Mouse (Mus musculus) heart, postnatal 10 days (tissue): ENCODE data around the gene Unk. TPM values are rescaled to one million over a fixed set of nuclear protein-coding genes. Genes with fewer than 3 reads are reported as not detected.

Experiments
- DNase-seq, 2 experiments: peaks; one replicate each; pipeline ENCODE4 v3.0.0; 2021
- intact Hi-C: fragments of 180-260 bp; cut with DNase I; formaldehyde crosslinking; loops from one replicate; pipeline ENCODE4 v1.15.1; 2025
- total RNA-seq, 2 experiments: library from RNA; stranded (reverse); gene quantifications; 2 replicates each; pipeline ENCODE4 v1.2.3; 2021

Unk gene
- total RNA-seq, 2 experiments from 2014 or later: 16.3 to 17.0 TPM

GRCm38 (mm10) chr11:116104006-116104646, 74.0 kb downstream of the Unk start:
- intact Hi-C loops: no loop called here
- DNase-seq: peak; percentile 83 to 86

GRCm38 (mm10) chr11:116105065-116105464, 74.9 kb downstream of the Unk start:
- no peak for DNase-seq
- intact Hi-C loops: no loop called here

- DNase-seq: no peak
- intact Hi-C loops: no loop called here
Measured at GRCm38 (mm10) chr11:116106154-116106962, 76.2 kb downstream of the Unk start.

GRCm38 (mm10) chr11:116106963-116107776, 77.0 kb downstream of the Unk start:
- DNase-seq: peak; percentile 36 to 48
- intact Hi-C loops: no loop called here

GRCm38 (mm10) chr11:116107777-116108285, 77.7 kb downstream of the Unk start:
- intact Hi-C loops: no loop called here
- no peak for DNase-seq

GRCm38 (mm10) chr11:116108464-116109137, 78.5 kb downstream of the Unk start:
- peak; percentile 85 to 87 for DNase-seq
- intact Hi-C loops: no loop called here

- intact Hi-C loops: loop anchor here (1.0 to 2.0 kb wide), 2 partner anchors 21 to 22 kb away; partner anchors contain the start of gene Trim65
- DNase-seq: peak; percentile 54 to 58
Measured at GRCm38 (mm10) chr11:116109441-116110081, 79.4 kb downstream of the Unk start.

- peak; percentile 89 to 91 for DNase-seq
- intact Hi-C loops: loop anchor here (1.0 to 2.0 kb wide), 2 partner anchors 21 to 23 kb away; partner anchors contain the start of gene Trim65
Measured at GRCm38 (mm10) chr11:116110131-116110530, 80.0 kb downstream of the Unk start.

GRCm38 (mm10) chr11:116110540-116110939, 80.4 kb downstream of the Unk start:
- intact Hi-C loops: loop anchor here (1.0 to 2.0 kb wide), 2 partner anchors 20 to 23 kb away; partner anchors contain the start of gene Trim65
- no peak for DNase-seq

Other genes with a start within 250 kb of the Unk start
- gene Caskin2, start 216.7 kb upstream of the Unk start, total RNA-seq: 10 to 100 TPM; 59.4 to 60.9 TPM
- gene Tsen54, start 215.6 kb upstream of the Unk start, total RNA-seq: 10 to 100 TPM; 10.5 to 15.0 TPM
- gene Llgl2, start 206.3 kb upstream of the Unk start, total RNA-seq: 10 to 100 TPM; 17.9 to 18.2 TPM
- gene Myo15b, start 171.9 kb upstream of the Unk start, total RNA-seq: under 1 TPM; 0.17 to 0.22 TPM
- 10 to 100 TPM; 28.7 to 43.3 TPM for gene Smim5, start 130.4 kb upstream of the Unk start, total RNA-seq
- gene Smim6, start 118.3 kb upstream of the Unk start, total RNA-seq: under 1 TPM; 0.37 to 0.45 TPM
- 10 to 100 TPM; 26.6 to 26.7 TPM for gene Sap30bp, start 97.0 kb upstream of the Unk start, total RNA-seq
- gene Recql5, start 96.8 kb upstream of the Unk start, total RNA-seq: 10 to 100 TPM in 1 of 2 experiments, 1 to 10 TPM in 1; 8.3 to 10.9 TPM
- 1 to 10 TPM; 4.8 to 5.5 TPM for gene Itgb4, start 55.6 kb upstream of the Unk start, total RNA-seq
- 10 to 100 TPM; 31.7 to 33.1 TPM for gene Galk1, start 17.6 kb upstream of the Unk start, total RNA-seq
- gene H3f3b, start 2.4 kb upstream of the Unk start, total RNA-seq: 100 to 1,000 TPM; 338 to 393 TPM
- gene Unc13d, start 47.6 kb downstream of the Unk start, total RNA-seq: 1 to 10 TPM in 1 of 2 experiments, under 1 TPM in 1; 0.52 to 1.0 TPM
- 10 to 100 TPM; 96.6 to 99.5 TPM for gene Wbp2, start 56.7 kb downstream of the Unk start, total RNA-seq
- gene Trim47, start 96.9 kb downstream of the Unk start, total RNA-seq: 10 to 100 TPM; 43.3 to 49.7 TPM
- gene Trim65, start 100.8 kb downstream of the Unk start, total RNA-seq: 1 to 10 TPM; 5.4 to 6.3 TPM
- gene Mrpl38, start 108.5 kb downstream of the Unk start, total RNA-seq: 10 to 100 TPM; 55.9 to 56.8 TPM
- gene Fbf1, start 137.8 kb downstream of the Unk start, total RNA-seq: 10 to 100 TPM; 17.4 to 17.7 TPM
- gene Ten1, start 168.5 kb downstream of the Unk start, total RNA-seq: 10 to 100 TPM; 29.7 to 34.0 TPM
- 10 to 100 TPM; 92.5 to 99.9 TPM for gene Acox1, start 168.7 kb downstream of the Unk start, total RNA-seq
- gene Evpl, start 207.8 kb downstream of the Unk start, total RNA-seq: 1 to 10 TPM; 1.2 TPM
- 10 to 100 TPM; 58.7 to 59.8 TPM for gene Srp68, start 243.9 kb downstream of the Unk start, total RNA-seq